Mouse (Mus musculus): ENCODE data around the gene Notum. TPM values are rescaled to one million over a fixed set of nuclear protein-coding genes. Genes with fewer than 3 reads are reported as not detected.

Gene Notum
- polyA plus RNA-seq, 1 experiment: 25.5 TPM

DNA sequence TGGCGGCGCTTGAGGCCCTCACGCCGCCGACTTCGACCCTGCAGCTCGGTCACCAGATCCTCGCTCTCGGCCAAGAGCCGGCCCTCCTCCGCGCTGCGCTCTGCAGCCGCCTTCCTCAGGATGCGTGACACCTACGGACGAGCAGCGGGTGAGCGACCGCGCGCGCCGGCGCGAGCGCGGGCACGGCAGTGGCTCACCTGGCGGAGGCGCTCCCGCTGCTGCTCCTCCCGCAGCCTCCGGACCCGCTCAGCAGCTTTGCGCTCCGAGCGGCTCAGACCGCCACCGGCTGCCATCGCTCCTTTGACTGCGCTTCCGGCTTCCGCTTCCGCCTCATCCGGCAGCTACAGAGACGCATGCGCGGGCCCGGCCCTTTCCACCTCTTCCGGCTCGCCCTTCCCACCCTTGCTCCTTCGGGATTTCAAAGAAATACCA lies 36.3 kb downstream of the Notum start:
- no peaks in the 10 kb centered on the region for H3K27me3 ChIP-seq (replicated peaks; ENCODE audit: control insufficient read depth, insufficient read depth, low read length)
- H3K36me3 ChIP-seq (ENCODE audit: control insufficient read depth, insufficient read depth, low read length): peaks cover 4% of the 10 kb centered on the region
- peaks cover 19% of the 10 kb centered on the region for H3K4me1 ChIP-seq (ENCODE audit: control insufficient read depth, insufficient read depth, low read length)
- peak overlapping the region; percentile 66 for H3K27ac ChIP-seq (ENCODE audit: insufficient read depth, low read depth, low read length)
- DNase-seq: peak; percentile 91
- TF ChIP-seq POLR2A (IDR thresholded peaks at IDR 0.05; ENCODE audit: low read depth, low read length) (peak; percentile 77), CTCF (conservative IDR thresholded peaks at IDR 0.05; ENCODE audit: insufficient read depth, insufficient read length, low read depth, low read length) (no peak)
- under 1% methylated on average over 52 of the region's 53 CpGs for WGBS
- H3K4me3 ChIP-seq (ENCODE audit: insufficient read depth, low read depth, low read length): peak overlapping the region; percentile 69

DNA sequence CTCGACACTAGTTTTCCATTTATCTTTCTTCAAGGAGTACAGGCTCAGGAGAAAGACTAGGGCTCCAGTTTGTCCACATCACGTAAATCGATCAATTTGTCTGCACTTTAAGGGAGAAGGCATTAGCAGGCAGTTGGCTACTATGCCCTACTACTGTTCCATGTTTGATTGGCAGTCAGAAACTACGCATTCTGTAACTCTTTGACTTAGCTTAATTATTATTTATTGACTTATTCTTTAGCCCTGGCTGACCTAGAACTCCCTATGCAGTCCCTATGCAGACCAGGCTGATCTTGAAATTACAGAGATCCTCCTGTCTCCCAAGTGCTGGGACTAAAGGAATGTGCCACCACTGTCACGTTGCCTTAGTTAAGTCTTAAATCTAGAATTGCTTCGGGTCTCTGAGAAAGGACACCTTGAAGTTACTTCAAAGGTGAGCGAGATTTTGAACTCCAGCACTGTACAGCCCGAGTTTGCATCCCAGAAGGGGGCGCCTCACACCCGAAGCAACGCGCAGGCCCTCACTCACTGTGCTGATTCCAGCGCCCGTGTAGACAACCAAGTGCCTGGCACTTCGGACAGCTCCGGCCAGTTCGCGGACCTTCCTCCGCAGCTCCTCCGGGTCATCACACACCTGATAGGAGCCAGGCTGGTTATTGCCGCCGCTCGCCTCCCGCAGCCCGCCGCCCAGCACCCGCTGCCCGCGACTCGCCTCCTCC lies 36.9 kb downstream of the Notum start:
- peak; percentile 85 for DNase-seq
- Histone ChIP-seq H3K4me3 (ENCODE audit: insufficient read depth, low read depth, low read length) (peak overlapping the region; percentile 69), H3K4me1 (ENCODE audit: control insufficient read depth, insufficient read depth, low read length) (peaks cover 16% of the 10 kb centered on the region), H3K36me3 (ENCODE audit: control insufficient read depth, insufficient read depth, low read length) (peaks cover 4% of the 10 kb centered on the region), H3K27me3 (replicated peaks; ENCODE audit: control insufficient read depth, insufficient read depth, low read length) (no peaks in the 10 kb centered on the region), H3K27ac (ENCODE audit: insufficient read depth, low read depth, low read length) (peak overlapping the region; percentile 66)
- peak; percentile 72 for TF ChIP-seq CTCF (conservative IDR thresholded peaks at IDR 0.05; ENCODE audit: insufficient read depth, insufficient read length, low read depth, low read length)
- no peak for TF ChIP-seq POLR2A (IDR thresholded peaks at IDR 0.05; ENCODE audit: low read depth, low read length)
- WGBS: 8% methylated on average over 30 of the region's 30 CpGs

GRCm38 (mm10) chr11:120622805-120623204 lies 38.2 kb downstream of the Notum start:
- H3K36me3 ChIP-seq (ENCODE audit: control insufficient read depth, insufficient read depth, low read length): peaks cover 7% of the 10 kb centered on the region
- TF ChIP-seq POLR2A (IDR thresholded peaks at IDR 0.05; ENCODE audit: low read depth, low read length) (no peak), CTCF (conservative IDR thresholded peaks at IDR 0.05; ENCODE audit: insufficient read depth, insufficient read length, low read depth, low read length) (no peak)
- H3K27ac ChIP-seq (ENCODE audit: insufficient read depth, low read depth, low read length): no peak overlapping the region
- H3K27me3 ChIP-seq (replicated peaks; ENCODE audit: control insufficient read depth, insufficient read depth, low read length): no peaks in the 10 kb centered on the region
- H3K4me3 ChIP-seq (ENCODE audit: insufficient read depth, low read depth, low read length): no peak overlapping the region
- no peak for DNase-seq
- WGBS: 92% methylated on average over 6 of the region's 6 CpGs
- peaks cover 13% of the 10 kb centered on the region; the same call in 1 of the 2 replicates for H3K4me1 ChIP-seq (ENCODE audit: control insufficient read depth, insufficient read depth, low read length)

GRCm38 (mm10) chr11:120620195-120620594 lies 40.8 kb downstream of the Notum start:
- H3K27me3 ChIP-seq (replicated peaks; ENCODE audit: control insufficient read depth, insufficient read depth, low read length): no peaks in the 10 kb centered on the region
- TF ChIP-seq POLR2A (IDR thresholded peaks at IDR 0.05; ENCODE audit: low read depth, low read length) (no peak), CTCF (conservative IDR thresholded peaks at IDR 0.05; ENCODE audit: insufficient read depth, insufficient read length, low read depth, low read length) (no peak)
- no peak for DNase-seq
- whole genome bisulfite sequencing: 94% methylated on average over 14 of the region's 14 CpGs
- H3K4me1 ChIP-seq (ENCODE audit: control insufficient read depth, insufficient read depth, low read length): peaks cover 20% of the 10 kb centered on the region
- no peak overlapping the region for H3K27ac ChIP-seq (ENCODE audit: insufficient read depth, low read depth, low read length)
- H3K36me3 ChIP-seq (ENCODE audit: control insufficient read depth, insufficient read depth, low read length): peaks cover 7% of the 10 kb centered on the region
- H3K4me3 ChIP-seq (ENCODE audit: insufficient read depth, low read depth, low read length): no peak overlapping the region

GRCm38 (mm10) chr11:120618619-120619535 lies 42.1 kb downstream of the Notum start:
- H3K4me1 ChIP-seq (ENCODE audit: control insufficient read depth, insufficient read depth, low read length): peaks cover 15% of the 10 kb centered on the region
- 88% methylated on average over 25 of the region's 25 CpGs for WGBS
- H3K27ac ChIP-seq (ENCODE audit: insufficient read depth, low read depth, low read length): 0 out of 2 replicates have a peak overlapping the region, but pooled peaks have one; percentile 1

GRCm38 (mm10) chr11:120617519-120618112 lies 43.4 kb downstream of the Notum start, which contains the start of gene Pcyt2:
Gene Pcyt2, minus strand, starts transcription at chr11:120617936.
- DNase-seq: peak; percentile 98
- no peaks in the 10 kb centered on the region for H3K27me3 ChIP-seq (replicated peaks; ENCODE audit: control insufficient read depth, insufficient read depth, low read length)
- peaks cover 14% of the 10 kb centered on the region for H3K4me1 ChIP-seq (ENCODE audit: control insufficient read depth, insufficient read depth, low read length)
- H3K4me3 ChIP-seq (ENCODE audit: insufficient read depth, low read depth, low read length): peak within 1 kb of the TSS; percentile 83
- H3K36me3 ChIP-seq (ENCODE audit: control insufficient read depth, insufficient read depth, low read length): peaks cover 5% of the 10 kb centered on the region; the same call in 1 of the 2 replicates
- H3K27ac ChIP-seq (ENCODE audit: insufficient read depth, low read depth, low read length): peak within 1 kb of the TSS; percentile 95
- WGBS: under 1% methylated on average over 56 of the region's 56 CpGs
- no peak for TF ChIP-seq CTCF (conservative IDR thresholded peaks at IDR 0.05; ENCODE audit: insufficient read depth, insufficient read length, low read depth, low read length)
- no peak for TF ChIP-seq POLR2A (IDR thresholded peaks at IDR 0.05; ENCODE audit: low read depth, low read length)

More at GRCm38 (mm10) chr11:120618619-120619535, 42.1 kb downstream of the Notum start:
- no peak overlapping the region for H3K4me3 ChIP-seq (ENCODE audit: insufficient read depth, low read depth, low read length)
- peaks cover 7% of the 10 kb centered on the region for H3K36me3 ChIP-seq (ENCODE audit: control insufficient read depth, insufficient read depth, low read length)
- TF ChIP-seq CTCF (conservative IDR thresholded peaks at IDR 0.05; ENCODE audit: insufficient read depth, insufficient read length, low read depth, low read length) (no peak), POLR2A (IDR thresholded peaks at IDR 0.05; ENCODE audit: low read depth, low read length) (no peak)
- H3K27me3 ChIP-seq (replicated peaks; ENCODE audit: control insufficient read depth, insufficient read depth, low read length): no peaks in the 10 kb centered on the region
- no peak for DNase-seq

Measured in kidney, adult 2 months (tissue).